Mouse (Mus musculus): ENCODE measurements around the gene Wbp1. TPM values are rescaled to one million over a fixed set of nuclear protein-coding genes. Genes with fewer than 3 reads are reported as not detected.

Gene Wbp1
- polyA plus RNA-seq, 1 experiment from 2014 or later: 37.9 TPM

DNA sequence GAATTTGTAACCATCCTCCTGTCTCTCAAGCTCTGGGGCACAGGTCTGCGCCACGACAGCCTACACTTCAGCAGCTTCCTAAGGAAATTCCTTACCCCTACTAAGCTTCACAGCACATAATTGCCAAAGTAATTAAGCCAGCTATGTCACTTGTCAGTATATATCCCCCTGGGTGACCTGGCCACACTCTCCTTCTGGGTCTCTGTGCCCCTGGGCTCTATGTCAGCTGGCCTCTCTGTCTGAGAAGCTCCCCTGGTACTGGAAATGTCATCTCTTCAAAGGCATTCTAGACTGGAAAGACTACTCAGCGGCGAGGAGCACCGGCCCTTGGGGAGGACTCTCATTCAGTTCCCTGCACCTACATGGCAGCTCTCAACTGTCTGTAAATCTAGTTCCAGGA is 1.6 kb upstream of the Wbp1 start:
- H3K36me3 ChIP-seq: peaks cover 27% of the 10 kb centered on the region
- no peaks in the 10 kb centered on the region for H3K9me3 ChIP-seq (replicated peaks)
- 92% methylated on average over 5 of the region's 5 CpGs for WGBS (ENCODE audit: insufficient replicate concordance)
- ATAC-seq: no peak
- H3K4me1 ChIP-seq: peaks cover 60% of the 10 kb centered on the region
- H3K9ac ChIP-seq: peak overlapping the region; percentile 88; the same call in 1 of the 2 replicates
- peak overlapping the region; percentile 95 for H3K4me2 ChIP-seq
- H3K27ac ChIP-seq: no peak overlapping the region; the same call in 1 of the 2 replicates
- H3K27me3 ChIP-seq (replicated peaks): no peaks in the 10 kb centered on the region
- peak overlapping the region; percentile 74 for H3K4me3 ChIP-seq

DNA sequence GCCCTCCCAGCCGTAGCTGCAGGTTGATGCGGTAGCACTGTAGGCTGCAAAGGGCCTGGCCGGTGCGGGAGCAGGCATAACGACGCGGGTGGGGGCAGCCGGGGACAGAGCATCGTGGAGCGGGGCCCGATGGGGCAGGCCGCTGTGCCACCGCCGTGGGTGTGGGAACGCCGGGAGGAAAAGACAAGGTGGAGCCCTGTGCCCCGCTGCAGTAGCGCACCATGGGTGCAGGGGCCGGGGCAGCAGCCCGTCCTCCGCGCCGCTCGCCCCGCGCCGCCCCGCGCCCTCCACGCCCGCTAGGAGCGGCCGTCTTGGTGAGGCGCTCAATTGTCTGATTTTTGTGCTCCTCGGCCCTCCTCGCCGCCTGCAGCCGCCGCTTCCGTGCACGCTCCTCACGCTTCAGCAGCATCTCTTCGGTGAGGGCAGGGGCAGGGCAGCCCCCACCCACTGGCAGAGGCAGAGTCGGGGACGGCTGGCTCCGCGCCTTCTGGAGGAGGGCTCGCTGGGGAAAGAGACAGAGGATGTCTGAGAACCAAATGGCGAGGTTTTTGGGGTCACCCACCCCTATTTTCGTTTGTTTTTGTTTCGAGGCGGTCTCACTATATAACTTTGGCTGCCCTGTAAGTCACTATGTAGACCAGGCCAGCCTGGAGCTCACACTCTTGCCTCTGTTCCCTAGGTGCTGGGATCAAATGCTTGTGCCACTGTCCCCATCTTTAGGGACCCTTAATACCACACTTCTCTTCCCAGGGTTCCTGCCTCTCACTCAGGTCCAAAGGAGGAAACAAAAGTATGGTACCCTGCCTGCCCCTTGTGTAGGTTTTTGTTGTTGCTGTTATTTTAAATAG is 728 bp upstream of the Wbp1 start:
- 2% methylated on average over 52 of the region's 52 CpGs for WGBS (ENCODE audit: insufficient replicate concordance)
- Histone ChIP-seq H3K27me3 (replicated peaks) (no peaks in the 10 kb centered on the region), H3K36me3 (peaks cover 36% of the 10 kb centered on the region), H3K4me2 (peak overlapping the region; percentile 95), H3K9me3 (replicated peaks) (no peaks in the 10 kb centered on the region), H3K9ac (peak overlapping the region; percentile 88), H3K4me3 (peak overlapping the region; percentile 74), H3K4me1 (peaks cover 69% of the 10 kb centered on the region), H3K27ac (peak overlapping the region; percentile 96)
- peak; percentile 40 for ATAC-seq

DNA sequence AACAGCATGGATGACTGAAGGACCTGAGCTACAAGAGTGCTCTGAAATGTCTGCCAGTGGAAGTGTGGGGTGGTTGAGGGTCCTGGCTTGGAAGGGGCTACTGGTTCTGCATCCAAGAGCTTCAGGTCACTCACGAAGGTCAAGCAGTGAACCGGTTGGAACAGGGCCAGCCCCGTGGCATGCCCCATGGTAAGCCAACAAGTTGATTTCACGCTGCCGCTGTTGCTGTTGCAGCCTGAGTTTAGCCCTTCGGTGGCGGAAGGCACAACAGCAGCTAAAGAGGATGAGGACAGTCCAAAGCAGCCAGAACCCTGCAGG is 1.7 kb downstream of the Wbp1 start:
- no peaks in the 10 kb centered on the region for H3K27me3 ChIP-seq (replicated peaks)
- H3K27ac ChIP-seq: peak overlapping the region; percentile 96
- peaks cover 42% of the 10 kb centered on the region for H3K36me3 ChIP-seq
- peaks cover 79% of the 10 kb centered on the region for H3K4me1 ChIP-seq
- H3K9me3 ChIP-seq (replicated peaks): no peaks in the 10 kb centered on the region
- peak overlapping the region; percentile 95 for H3K4me2 ChIP-seq
- ATAC-seq: no peak
- peak overlapping the region; percentile 74 for H3K4me3 ChIP-seq
- peak overlapping the region; percentile 88 for H3K9ac ChIP-seq
- WGBS (ENCODE audit: insufficient replicate concordance): 77% methylated on average over 7 of the region's 7 CpGs

DNA sequence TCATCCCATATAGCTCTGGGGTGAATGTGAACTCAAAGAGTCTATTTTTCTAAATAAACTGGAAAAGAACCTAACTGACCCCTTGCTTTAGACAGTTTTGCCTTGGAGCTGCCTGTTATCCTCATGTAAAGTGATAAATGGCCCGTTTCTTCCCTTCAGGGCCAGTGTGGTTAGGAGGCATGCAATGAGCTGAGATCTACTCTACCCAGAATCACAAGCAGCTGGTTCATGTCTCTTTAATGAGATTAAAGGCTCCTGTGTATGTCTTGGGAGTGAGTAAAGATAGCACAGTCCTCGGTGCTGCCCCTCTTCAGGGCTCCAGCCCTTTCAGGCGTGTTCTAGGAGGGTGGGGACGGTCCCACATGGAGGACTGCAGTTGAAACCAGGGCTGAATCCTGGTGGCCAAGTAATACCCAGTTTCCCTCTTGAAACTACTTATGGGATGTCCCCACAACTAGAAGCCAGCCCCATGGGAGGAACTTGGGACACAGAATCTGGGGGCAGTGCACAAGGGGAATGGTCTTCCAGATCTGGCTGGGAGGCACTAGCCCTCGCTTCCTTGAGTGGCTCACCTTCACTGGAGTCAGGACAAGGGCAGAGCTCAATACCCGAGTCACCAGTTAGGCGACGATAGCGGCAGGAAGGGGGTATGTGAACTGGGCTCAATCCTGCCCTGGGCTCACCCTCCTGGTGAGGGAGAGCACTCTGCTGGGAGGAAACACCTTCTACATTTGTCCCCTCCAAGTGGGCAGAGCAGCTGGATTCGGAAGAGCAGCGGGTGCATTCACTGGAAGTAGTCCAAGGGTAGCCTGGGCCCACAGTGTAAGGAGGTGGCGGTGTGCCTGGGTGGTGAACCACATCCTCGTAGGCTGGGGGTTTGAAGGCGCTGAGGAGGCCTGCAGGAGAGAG is 2.3 kb downstream of the Wbp1 start:
- peaks cover 80% of the 10 kb centered on the region for H3K4me1 ChIP-seq
- 0 out of 2 replicates have a peak overlapping the region, but pooled peaks have one; percentile 74 for H3K4me3 ChIP-seq
- 67% methylated on average over 14 of the region's 14 CpGs for WGBS (ENCODE audit: insufficient replicate concordance)
- H3K36me3 ChIP-seq: peaks cover 42% of the 10 kb centered on the region
- peak overlapping the region; percentile 95 for H3K4me2 ChIP-seq
- peak overlapping the region; percentile 96 for H3K27ac ChIP-seq
- peak overlapping the region; percentile 88; the same call in 1 of the 2 replicates for H3K9ac ChIP-seq
- no peak for ATAC-seq
- H3K9me3 ChIP-seq (replicated peaks): no peaks in the 10 kb centered on the region
- no peaks in the 10 kb centered on the region for H3K27me3 ChIP-seq (replicated peaks)

DNA sequence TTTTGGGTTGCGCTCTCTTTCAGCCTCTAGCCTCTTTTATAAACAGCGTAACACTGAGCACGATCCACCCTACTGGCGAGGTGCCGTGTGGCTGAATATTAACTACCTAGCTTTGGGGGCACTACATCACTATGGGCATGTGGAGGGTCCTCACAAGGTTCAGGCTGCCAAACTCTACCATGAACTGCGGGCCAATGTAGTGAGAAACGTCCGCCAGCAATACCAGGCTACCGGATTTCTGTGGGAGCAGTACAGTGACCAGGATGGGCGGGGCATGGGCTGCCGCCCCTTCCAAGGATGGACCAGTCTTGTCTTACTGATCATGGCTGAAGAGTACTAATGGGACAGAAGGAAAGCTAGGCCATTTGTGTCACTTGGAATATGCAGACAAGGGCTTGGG is 3.0 kb downstream of the Wbp1 start:
- Histone ChIP-seq H3K27ac (peak overlapping the region; percentile 0; the same call in 1 of the 2 replicates), H3K36me3 (peaks cover 38% of the 10 kb centered on the region), H3K4me2 (no peak overlapping the region), H3K9me3 (replicated peaks) (no peaks in the 10 kb centered on the region), H3K27me3 (replicated peaks) (no peaks in the 10 kb centered on the region), H3K9ac (no peak overlapping the region), H3K4me3 (no peak overlapping the region), H3K4me1 (peaks cover 80% of the 10 kb centered on the region)
- WGBS (ENCODE audit: insufficient replicate concordance): 79% methylated on average over 11 of the region's 11 CpGs
- no peak for ATAC-seq

DNA sequence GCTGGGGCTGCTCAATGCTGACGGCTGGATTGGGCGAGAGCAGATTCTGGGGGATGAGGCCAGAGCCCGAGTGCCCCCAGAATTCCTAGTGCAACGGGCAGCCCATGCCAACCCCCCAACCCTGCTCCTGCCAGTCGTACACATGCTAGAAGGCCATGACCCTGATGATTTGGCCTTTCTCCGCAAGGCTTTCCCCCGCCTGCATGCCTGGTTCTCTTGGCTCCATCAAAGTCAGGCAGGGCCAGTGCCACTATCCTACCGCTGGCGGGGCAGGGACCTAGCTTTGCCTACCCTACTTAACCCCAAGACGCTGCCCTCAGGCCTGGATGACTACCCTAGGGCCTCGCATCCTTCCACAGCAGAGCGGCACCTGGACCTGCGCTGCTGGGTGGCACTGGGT is 3.7 kb downstream of the Wbp1 start:
- H3K4me3 ChIP-seq: no peak overlapping the region
- 85% methylated on average over 13 of the region's 13 CpGs for WGBS (ENCODE audit: insufficient replicate concordance)
- no peak overlapping the region for H3K9ac ChIP-seq
- no peak for ATAC-seq
- H3K27ac ChIP-seq: 0 out of 2 replicates have a peak overlapping the region, but pooled peaks have one; percentile 42
- peaks cover 74% of the 10 kb centered on the region for H3K4me1 ChIP-seq
- H3K4me2 ChIP-seq: peak overlapping the region; percentile 95; the same call in 1 of the 2 replicates
- no peaks in the 10 kb centered on the region for H3K9me3 ChIP-seq (replicated peaks)
- peaks cover 33% of the 10 kb centered on the region for H3K36me3 ChIP-seq
- no peaks in the 10 kb centered on the region for H3K27me3 ChIP-seq (replicated peaks)

DNA sequence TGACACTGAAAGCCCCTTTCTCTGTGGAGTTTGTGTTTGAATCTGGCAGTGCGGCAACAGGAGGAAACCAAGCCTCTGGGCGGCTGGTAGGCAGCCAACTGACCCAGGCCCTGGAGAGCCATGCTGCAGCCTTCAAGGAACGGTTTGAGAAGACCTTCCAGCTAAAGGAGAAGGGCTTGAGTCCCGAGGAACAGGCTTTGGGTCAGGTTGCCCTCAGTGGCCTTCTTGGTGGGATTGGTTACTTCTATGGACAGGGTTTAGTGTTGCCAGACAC is 4.3 kb downstream of the Wbp1 start:
- WGBS (ENCODE audit: insufficient replicate concordance): 87% methylated on average over 4 of the region's 4 CpGs
- H3K27me3 ChIP-seq (replicated peaks): no peaks in the 10 kb centered on the region
- H3K9ac ChIP-seq: peak overlapping the region; percentile 96; the same call in 1 of the 2 replicates
- no peak for ATAC-seq
- no peaks in the 10 kb centered on the region for H3K9me3 ChIP-seq (replicated peaks)
- peaks cover 33% of the 10 kb centered on the region for H3K36me3 ChIP-seq
- peak overlapping the region; percentile 95 for H3K4me2 ChIP-seq
- H3K4me1 ChIP-seq: peaks cover 73% of the 10 kb centered on the region
- H3K4me3 ChIP-seq: no peak overlapping the region
- H3K27ac ChIP-seq: peak overlapping the region; percentile 88; the same call in 1 of the 2 replicates

DNA sequence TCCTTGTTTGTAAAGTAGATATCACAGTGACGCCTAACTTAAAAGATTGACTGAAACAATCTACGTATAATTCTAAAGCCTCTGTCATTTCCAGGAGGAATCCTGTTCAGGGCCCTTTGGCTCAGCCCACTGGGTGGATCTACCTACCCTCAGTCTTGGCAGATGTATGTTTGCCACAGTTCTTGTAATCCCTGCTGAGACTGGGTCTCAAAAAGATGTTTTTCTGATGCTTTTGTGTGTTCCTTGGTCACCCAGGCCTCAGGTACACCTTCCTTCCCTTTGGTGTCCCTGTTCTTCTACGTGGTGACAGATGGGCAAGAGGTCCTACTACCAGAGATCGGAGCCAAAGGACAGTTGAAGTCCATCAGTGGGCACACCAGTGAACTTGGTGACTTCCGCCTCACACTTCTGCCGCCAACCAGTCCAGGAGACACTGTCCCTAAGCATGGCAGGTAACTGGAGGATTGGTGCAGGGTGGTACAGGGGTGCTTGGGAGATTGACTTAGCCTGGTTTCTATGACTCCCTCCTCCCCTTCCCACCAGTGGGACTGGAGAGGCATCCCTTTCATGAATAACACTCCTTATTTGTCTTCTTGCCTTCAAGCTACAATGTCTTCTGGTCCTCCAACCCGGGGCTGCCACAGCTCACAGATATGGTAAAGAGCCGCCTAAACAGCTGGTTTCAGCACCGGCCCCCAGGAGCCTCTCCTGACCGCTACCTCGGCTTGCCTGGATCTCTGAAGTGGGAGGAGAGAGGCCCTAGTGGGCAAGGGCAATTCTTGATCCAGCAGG is 4.8 kb downstream of the Wbp1 start:
- Histone ChIP-seq H3K36me3 (peaks cover 34% of the 10 kb centered on the region), H3K27me3 (replicated peaks) (no peaks in the 10 kb centered on the region), H3K4me3 (peak overlapping the region; percentile 86), H3K4me1 (peaks cover 77% of the 10 kb centered on the region), H3K27ac (peak overlapping the region; percentile 88), H3K9ac (peak overlapping the region; percentile 96), H3K4me2 (peak overlapping the region; percentile 95), H3K9me3 (replicated peaks) (no peaks in the 10 kb centered on the region)
- 71% methylated on average over 11 of the region's 11 CpGs for WGBS (ENCODE audit: insufficient replicate concordance)
- ATAC-seq: no peak

- peak overlapping the region; percentile 86 for H3K4me3 ChIP-seq
- peak overlapping the region; percentile 88 for H3K27ac ChIP-seq
- H3K36me3 ChIP-seq: peaks cover 41% of the 10 kb centered on the region
- H3K4me1 ChIP-seq: peaks cover 83% of the 10 kb centered on the region
- peak; percentile 53 for ATAC-seq
- peak overlapping the region; percentile 96 for H3K9ac ChIP-seq
- WGBS (ENCODE audit: insufficient replicate concordance): under 1% methylated on average over 45 of the region's 48 CpGs
- H3K4me2 ChIP-seq: peak overlapping the region; percentile 95
- no peaks in the 10 kb centered on the region for H3K27me3 ChIP-seq (replicated peaks)
- no peaks in the 10 kb centered on the region for H3K9me3 ChIP-seq (replicated peaks)
These were observed 5.5 kb downstream of the Wbp1 start for GRCm38 (mm10) chr6:83115682-83116372.

GRCm38 (mm10) chr6:83115011-83115671 is 6.2 kb downstream of the Wbp1 start, which contains the start of gene Mogs:
Gene Mogs, plus strand, starts transcription at chr6:83115496.
- H3K27ac ChIP-seq: peak within 1 kb of the TSS; percentile 88
- no peaks in the 10 kb centered on the region for H3K27me3 ChIP-seq (replicated peaks)
- no peaks in the 10 kb centered on the region for H3K9me3 ChIP-seq (replicated peaks)
- peaks cover 83% of the 10 kb centered on the region for H3K4me1 ChIP-seq
- 2% methylated on average over 56 of the region's 58 CpGs for WGBS (ENCODE audit: insufficient replicate concordance)
- peak within 1 kb of the TSS; percentile 96 for H3K9ac ChIP-seq
- ATAC-seq: peak; percentile 91
- peak within 1 kb of the TSS; percentile 95 for H3K4me2 ChIP-seq
- peak within 1 kb of the TSS; percentile 86 for H3K4me3 ChIP-seq
- H3K36me3 ChIP-seq: peaks cover 48% of the 10 kb centered on the region

Data from liver, embryonic 12.5 days (tissue).